Mouse (Mus musculus): ENCODE results near the gene Kctd17. TPM values are rescaled to one million over a fixed set of nuclear protein-coding genes. Genes with fewer than 3 reads are reported as not detected.

The Kctd17 gene
- polyA plus RNA-seq, 1 experiment from 2014 or later: 45.7 TPM

GRCm38 (mm10) chr15:78471902-78472301, 43.5 kb downstream of the Kctd17 start:
- no peaks in the 10 kb centered on the region for H3K4me1 ChIP-seq
- no peak for ATAC-seq (ENCODE audit: insufficient number of reproducible peaks, low FRiP score, low TSS enrichment, low read depth)
- H3K36me3 ChIP-seq: no peaks in the 10 kb centered on the region
- no peak overlapping the region for H3K4me3 ChIP-seq
- no peak overlapping the region for H3K27ac ChIP-seq
- H3K9me3 ChIP-seq: no peaks in the 10 kb centered on the region
- WGBS: 44% methylated on average over 7 of the region's 7 CpGs
- H3K27me3 ChIP-seq: no peaks in the 10 kb centered on the region
- no peak overlapping the region for H3K9ac ChIP-seq
- no peak overlapping the region for H3K4me2 ChIP-seq

- Histone ChIP-seq H3K27me3 (0 out of 2 replicates have a peak, but pooled peaks cover 4% of the 10 kb centered on the region), H3K4me1 (no peaks in the 10 kb centered on the region), H3K9ac (no peak overlapping the region), H3K4me3 (no peak overlapping the region), H3K4me2 (no peak overlapping the region), H3K9me3 (no peaks in the 10 kb centered on the region), H3K36me3 (no peaks in the 10 kb centered on the region), H3K27ac (no peak overlapping the region)
- no peak for ATAC-seq (ENCODE audit: insufficient number of reproducible peaks, low FRiP score, low TSS enrichment, low read depth)
- 82% methylated on average over 6 of the region's 6 CpGs for WGBS
Measured at GRCm38 (mm10) chr15:78473442-78473841, 45.1 kb downstream of the Kctd17 start.

- Histone ChIP-seq H3K4me1 (no peaks in the 10 kb centered on the region), H3K9me3 (no peaks in the 10 kb centered on the region; the same call in 1 of the 2 replicates), H3K27me3 (0 out of 2 replicates have a peak, but pooled peaks cover 4% of the 10 kb centered on the region), H3K9ac (no peak overlapping the region), H3K4me2 (no peak overlapping the region), H3K27ac (no peak overlapping the region), H3K4me3 (no peak overlapping the region), H3K36me3 (no peaks in the 10 kb centered on the region)
- ATAC-seq (ENCODE audit: insufficient number of reproducible peaks, low FRiP score, low TSS enrichment, low read depth): no peak
- WGBS: 55% methylated on average over 3 of the region's 3 CpGs
Measured at GRCm38 (mm10) chr15:78475604-78476031, 47.3 kb downstream of the Kctd17 start.

DNA sequence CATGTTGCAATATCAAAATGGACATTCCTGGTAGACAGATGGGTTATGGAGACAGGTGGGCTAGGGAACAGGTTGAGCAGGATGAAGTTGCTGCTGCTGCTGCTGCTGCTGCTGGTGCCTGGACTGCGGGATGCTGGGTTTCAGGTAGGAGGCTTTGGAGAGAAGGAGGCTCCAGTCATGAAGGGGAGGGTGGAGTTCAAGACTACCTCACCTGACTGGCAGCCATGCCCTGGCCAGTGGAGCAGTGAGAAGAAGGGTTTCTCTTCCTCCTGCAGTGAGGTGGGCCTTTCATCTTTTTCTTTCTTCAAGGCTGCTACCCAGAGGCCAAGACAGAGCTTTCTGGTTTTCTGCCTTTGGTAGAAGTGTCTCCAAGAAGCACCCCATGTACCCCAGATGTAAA, 48.5 kb downstream of the Kctd17 start:
- H3K36me3 ChIP-seq: no peaks in the 10 kb centered on the region
- no peak overlapping the region for H3K9ac ChIP-seq
- H3K27ac ChIP-seq: no peak overlapping the region
- no peak for ATAC-seq (ENCODE audit: insufficient number of reproducible peaks, low FRiP score, low TSS enrichment, low read depth)
- 94% methylated on average over 1 of the region's 1 CpGs for WGBS
- no peaks in the 10 kb centered on the region; the same call in 1 of the 2 replicates for H3K9me3 ChIP-seq
- H3K4me2 ChIP-seq: no peak overlapping the region
- no peak overlapping the region for H3K4me3 ChIP-seq
- 0 out of 2 replicates have a peak, but pooled peaks cover 4% of the 10 kb centered on the region for H3K27me3 ChIP-seq
- no peaks in the 10 kb centered on the region for H3K4me1 ChIP-seq

DNA sequence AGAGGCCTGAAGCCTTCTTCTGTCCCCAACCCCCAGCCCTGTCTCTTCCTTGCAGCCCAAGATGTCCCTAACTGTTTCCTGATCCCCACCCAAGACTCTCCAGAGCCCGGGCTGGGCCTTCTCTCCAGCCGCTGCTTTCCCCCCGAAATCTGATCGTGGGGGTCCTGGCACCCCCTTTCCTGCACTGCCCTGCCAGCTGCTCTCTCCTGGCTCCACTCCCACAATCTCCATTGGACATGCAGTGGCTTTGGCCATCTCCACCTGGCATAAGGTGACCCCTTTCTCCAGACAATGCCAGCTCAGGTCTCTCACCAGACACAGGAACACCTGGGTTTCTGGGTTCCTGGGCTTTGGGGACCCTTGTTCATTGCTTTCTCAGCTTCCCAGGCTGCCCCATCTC, 49.7 kb downstream of the Kctd17 start:
- Histone ChIP-seq H3K27ac (no peak overlapping the region), H3K4me1 (no peaks in the 10 kb centered on the region), H3K4me2 (no peak overlapping the region), H3K27me3 (0 out of 2 replicates have a peak, but pooled peaks cover 4% of the 10 kb centered on the region), H3K4me3 (no peak overlapping the region), H3K9ac (no peak overlapping the region), H3K36me3 (no peaks in the 10 kb centered on the region), H3K9me3 (no peaks in the 10 kb centered on the region; the same call in 1 of the 2 replicates)
- no peak for ATAC-seq (ENCODE audit: insufficient number of reproducible peaks, low FRiP score, low TSS enrichment, low read depth)
- WGBS: 77% methylated on average over 4 of the region's 4 CpGs

DNA sequence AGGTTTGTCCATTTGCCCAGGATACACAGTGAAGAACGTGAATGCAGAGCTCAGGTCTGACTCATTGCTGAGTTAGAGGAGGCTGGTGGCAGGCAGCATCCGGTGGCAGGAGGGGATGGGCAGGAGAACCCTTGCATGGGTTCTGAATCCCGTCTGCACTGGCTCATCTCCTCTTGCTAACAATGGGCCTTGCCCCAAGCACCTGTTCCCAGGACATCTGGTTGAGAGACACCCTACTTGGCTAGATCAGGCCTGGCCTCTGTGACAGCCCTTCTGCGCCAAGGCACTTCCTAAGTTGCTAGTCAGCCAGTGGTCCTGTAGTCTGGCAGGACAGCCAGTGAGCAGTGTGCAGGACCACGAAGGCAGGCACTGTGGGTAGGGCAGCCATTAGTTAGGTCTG, 51.1 kb downstream of the Kctd17 start:
- 73% methylated on average over 5 of the region's 5 CpGs for WGBS
- Histone ChIP-seq H3K9ac (no peak overlapping the region), H3K27ac (no peak overlapping the region), H3K4me2 (no peak overlapping the region), H3K4me3 (no peak overlapping the region), H3K36me3 (no peaks in the 10 kb centered on the region), H3K27me3 (0 out of 2 replicates have a peak, but pooled peaks cover 4% of the 10 kb centered on the region), H3K9me3 (no peaks in the 10 kb centered on the region; the same call in 1 of the 2 replicates), H3K4me1 (no peaks in the 10 kb centered on the region)
- no peak for ATAC-seq (ENCODE audit: insufficient number of reproducible peaks, low FRiP score, low TSS enrichment, low read depth)

DNA sequence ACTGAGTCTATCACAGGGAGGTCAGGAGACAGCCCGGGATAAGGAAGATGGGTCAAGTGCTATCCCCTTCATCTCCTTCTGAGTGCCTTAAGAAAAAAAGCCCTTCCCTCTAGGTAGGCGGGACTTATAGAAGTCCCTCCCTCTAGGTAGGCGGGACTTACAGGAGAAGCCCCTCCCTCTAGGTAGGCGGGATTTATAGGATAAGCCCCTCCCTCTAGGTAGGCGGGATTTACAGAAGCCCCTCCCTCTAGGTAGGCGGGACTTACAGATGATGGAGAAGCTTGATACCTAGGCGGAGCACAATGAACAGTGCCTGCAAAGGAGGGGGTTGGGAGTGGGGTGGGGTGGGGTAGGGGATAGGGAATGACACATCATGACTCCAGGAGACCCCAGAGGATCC, 51.7 kb downstream of the Kctd17 start:
- H3K9me3 ChIP-seq: no peaks in the 10 kb centered on the region; the same call in 1 of the 2 replicates
- H3K4me1 ChIP-seq: no peaks in the 10 kb centered on the region
- H3K27me3 ChIP-seq: 0 out of 2 replicates have a peak, but pooled peaks cover 4% of the 10 kb centered on the region
- H3K4me3 ChIP-seq: no peak overlapping the region
- H3K4me2 ChIP-seq: no peak overlapping the region
- no peaks in the 10 kb centered on the region for H3K36me3 ChIP-seq
- 72% methylated on average over 7 of the region's 7 CpGs for WGBS
- H3K27ac ChIP-seq: no peak overlapping the region
- ATAC-seq (ENCODE audit: insufficient number of reproducible peaks, low FRiP score, low TSS enrichment, low read depth): no peak
- no peak overlapping the region for H3K9ac ChIP-seq

DNA sequence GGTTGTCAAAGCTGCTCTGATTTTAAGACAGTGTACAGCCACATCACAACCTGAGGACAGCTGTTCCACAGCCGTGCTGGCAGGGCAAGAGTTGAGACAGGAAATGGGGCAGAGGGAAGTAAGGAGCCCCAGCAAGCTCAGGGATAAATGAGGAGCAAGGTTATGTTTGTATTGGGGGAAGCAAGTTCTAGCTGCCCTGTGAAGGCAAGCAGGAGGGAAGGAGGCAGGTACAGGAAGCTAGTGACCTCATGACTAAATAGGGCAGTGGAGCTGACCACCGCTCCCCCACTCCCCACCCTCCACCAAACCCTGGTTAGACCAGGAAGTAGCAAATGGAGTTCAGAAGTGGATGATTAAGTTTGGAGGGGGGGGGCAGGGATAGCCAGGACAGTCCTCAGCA, 52.6 kb downstream of the Kctd17 start:
- no peak overlapping the region for H3K27ac ChIP-seq
- no peak for ATAC-seq (ENCODE audit: insufficient number of reproducible peaks, low FRiP score, low TSS enrichment, low read depth)
- WGBS: 60% methylated on average over 2 of the region's 2 CpGs
- H3K36me3 ChIP-seq: no peaks in the 10 kb centered on the region
- H3K9me3 ChIP-seq: no peaks in the 10 kb centered on the region; the same call in 1 of the 2 replicates
- no peaks in the 10 kb centered on the region for H3K4me1 ChIP-seq
- H3K4me2 ChIP-seq: no peak overlapping the region
- H3K27me3 ChIP-seq: 0 out of 2 replicates have a peak, but pooled peaks cover 4% of the 10 kb centered on the region
- no peak overlapping the region for H3K4me3 ChIP-seq
- no peak overlapping the region for H3K9ac ChIP-seq

DNA sequence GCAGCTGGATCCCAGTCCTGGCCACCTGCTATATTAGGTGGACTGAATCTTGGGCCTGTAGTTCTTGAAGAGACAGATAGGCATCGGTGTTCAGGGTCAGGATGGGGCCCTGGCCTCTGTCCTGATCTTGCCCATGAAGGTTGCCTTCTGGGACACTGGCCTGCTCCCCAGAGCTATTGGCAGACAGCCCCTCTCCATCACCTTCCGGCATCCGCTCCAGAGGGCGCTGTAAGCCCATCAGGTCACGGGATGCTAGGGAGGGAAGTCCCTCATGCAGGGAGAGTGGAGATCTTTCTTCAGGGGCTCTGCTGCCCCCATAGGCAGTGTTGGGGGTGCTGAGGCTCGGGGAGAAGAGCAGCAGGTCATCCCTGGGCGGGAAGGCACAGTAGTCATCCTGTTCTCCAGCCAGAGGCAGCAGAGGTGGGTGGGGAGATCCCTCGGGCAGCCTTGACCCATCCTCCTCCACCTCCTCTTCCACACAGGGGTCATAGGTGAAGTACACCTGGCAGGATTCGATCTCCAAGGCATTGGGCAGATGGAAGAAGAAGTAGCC, 53.2 kb downstream of the Kctd17 start:
- Histone ChIP-seq H3K9me3 (no peaks in the 10 kb centered on the region; the same call in 1 of the 2 replicates), H3K27ac (no peak overlapping the region), H3K27me3 (0 out of 2 replicates have a peak, but pooled peaks cover 4% of the 10 kb centered on the region), H3K4me2 (no peak overlapping the region), H3K9ac (no peak overlapping the region), H3K4me3 (no peak overlapping the region), H3K4me1 (no peaks in the 10 kb centered on the region), H3K36me3 (no peaks in the 10 kb centered on the region)
- no peak for ATAC-seq (ENCODE audit: insufficient number of reproducible peaks, low FRiP score, low TSS enrichment, low read depth)
- 55% methylated on average over 9 of the region's 9 CpGs for WGBS

- Histone ChIP-seq H3K27ac (no peak overlapping the region), H3K4me1 (no peaks in the 10 kb centered on the region), H3K36me3 (no peaks in the 10 kb centered on the region), H3K4me3 (no peak overlapping the region), H3K9ac (no peak overlapping the region), H3K9me3 (no peaks in the 10 kb centered on the region; the same call in 1 of the 2 replicates), H3K4me2 (no peak overlapping the region), H3K27me3 (0 out of 2 replicates have a peak, but pooled peaks cover 4% of the 10 kb centered on the region)
- 70% methylated on average over 3 of the region's 3 CpGs for WGBS
- no peak for ATAC-seq (ENCODE audit: insufficient number of reproducible peaks, low FRiP score, low TSS enrichment, low read depth)
Measured at GRCm38 (mm10) chr15:78482518-78482917, 54.2 kb downstream of the Kctd17 start.

GRCm38 (mm10) chr15:78483311-78483710, 54.9 kb downstream of the Kctd17 start:
- no peaks in the 10 kb centered on the region for H3K4me1 ChIP-seq
- no peak for ATAC-seq (ENCODE audit: insufficient number of reproducible peaks, low FRiP score, low TSS enrichment, low read depth)
- no peaks in the 10 kb centered on the region for H3K36me3 ChIP-seq
- no peaks in the 10 kb centered on the region; the same call in 1 of the 2 replicates for H3K9me3 ChIP-seq
- 67% methylated on average over 4 of the region's 4 CpGs for WGBS
- H3K4me3 ChIP-seq: no peak overlapping the region
- H3K27me3 ChIP-seq: 0 out of 2 replicates have a peak, but pooled peaks cover 1% of the 10 kb centered on the region
- no peak overlapping the region for H3K9ac ChIP-seq
- no peak overlapping the region for H3K4me2 ChIP-seq
- H3K27ac ChIP-seq: no peak overlapping the region

DNA sequence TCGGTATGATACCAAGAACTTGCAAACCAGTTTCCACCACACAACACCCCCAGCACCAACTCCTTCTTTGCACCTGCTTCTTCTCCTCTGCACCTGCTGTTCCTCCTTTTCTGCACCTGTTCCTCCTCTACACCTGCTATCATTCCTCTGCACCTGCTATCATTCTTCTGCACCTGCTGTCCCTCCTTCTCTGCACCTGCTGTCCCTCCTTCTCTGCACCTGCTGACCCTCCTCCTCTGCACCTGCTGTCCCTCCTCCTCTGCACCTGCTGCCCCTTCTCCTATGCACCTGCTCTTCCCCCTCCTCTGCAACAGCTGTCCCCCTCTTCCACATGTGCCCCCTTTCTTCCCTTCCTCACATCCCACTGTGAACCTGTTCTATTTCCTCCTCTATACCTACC, 58.2 kb downstream of the Kctd17 start:
- Histone ChIP-seq H3K4me2 (no peak overlapping the region), H3K9ac (no peak overlapping the region), H3K27ac (no peak overlapping the region), H3K9me3 (no peaks in the 10 kb centered on the region), H3K36me3 (no peaks in the 10 kb centered on the region), H3K4me1 (peaks cover 8% of the 10 kb centered on the region), H3K4me3 (no peak overlapping the region), H3K27me3 (no peaks in the 10 kb centered on the region)
- no peak for ATAC-seq (ENCODE audit: insufficient number of reproducible peaks, low FRiP score, low TSS enrichment, low read depth)
- 90% methylated on average over 1 of the region's 1 CpGs for WGBS
